Mouse (Mus musculus) testis, adult 2 months (tissue): Measurements from ENCODE around the gene Dgcr2. TPM values are rescaled to one million over a fixed set of nuclear protein-coding genes. Genes with fewer than 3 reads are reported as not detected.

Experiments
- H3K27ac ChIP-seq: fragments of 200-500 bp; 2 replicates; pipeline ENCODE4 v1.5.1; 2012; ENCODE audit warnings: low read depth, low read length; ENCODE audit not compliant: control insufficient read depth, insufficient read depth
- H3K27me3 ChIP-seq: fragments of 200-500 bp; 2 replicates; pipeline ENCODE4 v1.6.1; 2012; ENCODE audit warnings: mild to moderate bottlenecking, low read length, moderate library complexity; ENCODE audit not compliant: control insufficient read depth, insufficient read depth
- H3K36me3 ChIP-seq: fragments of 200-500 bp; 2 replicates; pipeline ENCODE4 v1.6.1; 2012; ENCODE audit warnings: mild to moderate bottlenecking, low read length; ENCODE audit not compliant: control insufficient read depth, insufficient read depth
- H3K4me1 ChIP-seq: fragments of 200-500 bp; 2 replicates; pipeline ENCODE4 v1.6.1; 2012; ENCODE audit warnings: low read length; ENCODE audit not compliant: control insufficient read depth, insufficient read depth
- H3K4me3 ChIP-seq: fragments of 200-500 bp; 2 replicates; pipeline ENCODE4 v1.5.1; 2012; ENCODE audit warnings: low read depth, mild to moderate bottlenecking, low read length, moderate library complexity, mixed read lengths; ENCODE audit not compliant: control insufficient read depth
- CTCF ChIP-seq: fragments of 200-500 bp; IDR thresholded peaks from 2 replicates; pipeline ENCODE4 v1.5.1; 2012; ENCODE audit warnings: low read depth, mild to moderate bottlenecking, inconsistent platforms, low read length, moderate library complexity; ENCODE audit not compliant: control insufficient read depth, insufficient read depth, insufficient replicate concordance
- POLR2A ChIP-seq: fragments of 200-500 bp; IDR thresholded peaks from 2 replicates; pipeline ENCODE4 v1.6.1; 2012; ENCODE audit warnings: low read depth, mild to moderate bottlenecking, inconsistent platforms, low read length, moderate library complexity; ENCODE audit not compliant: control insufficient read depth
- polyA plus RNA-seq: library from polyadenylated mRNA; depleted of rRNA; stranded (reverse); fragments of >200 nt; gene quantifications from 2 replicates; pipeline ENCODE4 v1.2.3, GENCODE M21; 2012

The Dgcr2 gene
- polyA plus RNA-seq, 1 experiment = 263 TPM

DNA sequence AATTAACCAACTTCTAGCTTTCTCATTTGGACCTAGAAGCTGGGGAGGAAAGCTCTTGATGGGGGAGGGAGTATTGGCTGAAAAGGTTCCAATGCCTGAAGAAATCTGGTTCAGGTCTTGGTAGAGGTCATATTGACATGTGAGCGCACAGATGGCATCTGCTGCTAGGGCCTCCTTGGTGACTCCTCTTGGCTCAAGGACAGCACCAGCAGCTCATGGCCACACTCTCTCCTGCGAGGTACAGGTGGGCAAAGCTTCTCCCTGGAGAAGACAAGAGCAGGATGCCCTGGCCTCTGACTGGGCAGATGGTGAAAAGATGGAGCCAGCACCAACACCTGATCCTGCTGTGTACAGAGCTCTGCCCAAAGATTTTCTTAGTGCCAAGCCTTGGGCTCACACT, 71.9 kb downstream of the Dgcr2 start:
- no peak overlapping the region for H3K27ac ChIP-seq
- no peak overlapping the region for H3K4me3 ChIP-seq
- H3K4me1 ChIP-seq = no peaks in the 10 kb centered on the region
- TF ChIP-seq CTCF (no peak), POLR2A (no peak)
- no peaks in the 10 kb centered on the region for H3K27me3 ChIP-seq
- no peaks in the 10 kb centered on the region for H3K36me3 ChIP-seq

DNA sequence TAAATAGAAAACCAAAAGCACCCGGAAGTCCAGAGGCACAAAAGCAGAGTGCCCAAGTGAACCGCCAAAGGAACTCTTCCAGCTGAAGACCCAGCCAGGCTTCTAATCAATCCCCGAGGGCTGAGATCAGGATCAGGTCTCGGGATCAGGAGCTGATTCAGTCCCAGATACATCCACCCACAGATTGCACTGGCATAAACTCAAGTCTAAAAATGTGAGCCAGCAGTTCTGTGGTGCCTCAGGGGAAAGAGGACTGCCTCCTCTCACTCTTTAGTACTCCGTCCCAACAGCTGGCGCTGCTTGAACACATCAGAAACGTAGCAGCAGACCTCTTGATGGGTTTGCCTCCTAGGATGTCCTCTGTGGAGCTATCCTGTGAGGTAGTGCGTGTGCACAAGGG, 81.8 kb downstream of the Dgcr2 start:
- H3K36me3 ChIP-seq = no peaks in the 10 kb centered on the region
- no peak overlapping the region for H3K27ac ChIP-seq
- H3K4me1 ChIP-seq = peaks cover 13% of the 10 kb centered on the region
- TF ChIP-seq CTCF (no peak), POLR2A (no peak)
- H3K4me3 ChIP-seq = no peak overlapping the region
- H3K27me3 ChIP-seq = no peaks in the 10 kb centered on the region

DNA sequence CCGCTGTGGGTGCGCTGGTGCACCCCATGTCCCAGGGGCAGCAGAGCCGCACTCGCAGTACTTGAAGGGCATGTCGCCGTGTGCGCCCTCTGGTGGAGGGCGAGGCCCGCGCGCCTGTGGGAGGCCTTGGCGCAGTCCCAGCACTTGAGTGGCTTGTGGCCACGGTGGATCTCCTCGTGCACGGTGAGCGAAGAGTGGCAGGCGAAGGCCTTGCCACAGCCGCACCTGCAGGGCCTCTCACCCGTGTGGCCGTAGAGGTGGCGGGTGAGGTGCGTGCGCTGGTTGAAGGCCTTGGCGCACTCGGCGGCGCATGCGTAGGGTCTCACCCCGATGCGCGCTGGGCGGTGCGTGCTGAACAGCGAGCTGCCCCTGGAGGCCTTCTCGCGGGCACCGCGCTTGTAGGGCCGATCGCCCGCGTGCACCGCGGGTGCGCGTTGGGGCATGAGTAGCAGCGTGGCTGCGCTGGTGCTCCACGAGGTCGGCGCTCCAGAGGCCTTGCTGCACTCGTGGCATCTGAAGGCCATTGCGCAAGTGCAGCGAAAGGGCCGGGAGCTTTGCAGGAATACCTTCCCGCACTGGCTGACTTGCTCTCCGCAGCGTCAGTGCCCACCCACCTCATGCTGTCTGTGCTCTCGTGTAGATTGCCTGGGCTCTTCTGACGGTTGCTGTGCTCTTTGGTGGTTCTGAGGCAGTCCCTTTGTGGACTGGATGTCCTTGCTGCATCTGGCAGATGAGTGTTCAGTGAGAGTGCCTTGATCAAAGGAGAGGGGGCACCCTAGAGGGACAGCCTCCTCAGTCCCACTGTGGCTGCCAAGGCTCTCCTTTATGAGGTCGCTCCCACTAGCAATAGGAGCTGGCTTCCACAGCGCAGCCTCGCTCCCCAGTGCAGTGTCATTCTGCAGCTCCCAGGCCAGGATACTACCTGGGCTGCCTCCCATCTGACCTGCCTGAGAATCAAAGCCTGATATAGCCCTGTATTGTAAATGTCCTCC, 82.7 kb downstream of the Dgcr2 start:
- no peaks in the 10 kb centered on the region for H3K27me3 ChIP-seq
- peaks cover 13% of the 10 kb centered on the region for H3K4me1 ChIP-seq
- no peaks in the 10 kb centered on the region for H3K36me3 ChIP-seq
- TF ChIP-seq CTCF (peak; percentile 87), POLR2A (no peak)
- peak overlapping the region; percentile 49 for H3K4me3 ChIP-seq
- no peak overlapping the region for H3K27ac ChIP-seq

DNA sequence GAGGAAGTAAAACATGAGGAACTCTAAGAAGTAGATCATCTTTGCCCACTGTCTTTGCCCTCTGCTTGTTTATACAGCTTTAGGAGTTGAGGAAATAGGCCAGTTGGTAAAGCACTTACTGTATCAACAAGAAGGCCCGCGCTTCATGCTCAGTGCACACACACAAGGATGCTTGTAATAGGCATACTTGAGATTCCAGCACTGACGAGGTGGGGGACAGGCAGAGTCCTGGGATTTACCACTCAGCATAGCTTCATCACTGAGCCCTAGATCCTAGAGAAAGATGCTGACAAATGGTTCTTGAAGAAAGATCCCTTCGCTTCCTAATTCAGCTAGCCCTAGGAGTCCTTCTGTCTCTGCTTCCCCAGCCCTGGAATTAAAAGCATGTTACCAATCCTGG, 85.2 kb downstream of the Dgcr2 start:
- no peaks in the 10 kb centered on the region for H3K27me3 ChIP-seq
- H3K4me3 ChIP-seq = no peak overlapping the region
- H3K36me3 ChIP-seq = no peaks in the 10 kb centered on the region
- no peak overlapping the region for H3K27ac ChIP-seq
- TF ChIP-seq POLR2A (no peak), CTCF (no peak)
- peaks cover 15% of the 10 kb centered on the region for H3K4me1 ChIP-seq

DNA sequence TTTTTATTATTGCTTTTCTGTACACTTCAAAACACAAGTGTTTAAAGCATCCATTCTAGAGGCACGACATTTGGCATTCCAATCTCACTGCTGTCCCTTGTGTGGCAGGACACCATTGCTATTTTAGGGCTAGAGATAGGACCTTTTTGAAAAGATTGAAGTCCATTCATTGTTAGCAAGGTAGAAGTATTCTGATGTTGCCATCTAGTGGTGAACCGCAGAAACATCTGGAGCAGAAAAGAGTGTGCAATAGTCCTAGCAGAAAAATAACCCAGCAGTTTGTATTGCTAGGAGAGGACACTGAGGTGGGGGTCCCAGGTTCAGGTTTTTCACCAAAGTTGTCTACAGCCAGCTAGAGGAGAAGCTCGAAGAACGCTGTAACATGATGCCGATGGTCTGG, 86.2 kb downstream of the Dgcr2 start:
- Histone ChIP-seq H3K4me3 (no peak overlapping the region), H3K4me1 (peaks cover 20% of the 10 kb centered on the region), H3K27ac (no peak overlapping the region), H3K36me3 (no peaks in the 10 kb centered on the region), H3K27me3 (no peaks in the 10 kb centered on the region)
- TF ChIP-seq CTCF (no peak), POLR2A (no peak)

DNA sequence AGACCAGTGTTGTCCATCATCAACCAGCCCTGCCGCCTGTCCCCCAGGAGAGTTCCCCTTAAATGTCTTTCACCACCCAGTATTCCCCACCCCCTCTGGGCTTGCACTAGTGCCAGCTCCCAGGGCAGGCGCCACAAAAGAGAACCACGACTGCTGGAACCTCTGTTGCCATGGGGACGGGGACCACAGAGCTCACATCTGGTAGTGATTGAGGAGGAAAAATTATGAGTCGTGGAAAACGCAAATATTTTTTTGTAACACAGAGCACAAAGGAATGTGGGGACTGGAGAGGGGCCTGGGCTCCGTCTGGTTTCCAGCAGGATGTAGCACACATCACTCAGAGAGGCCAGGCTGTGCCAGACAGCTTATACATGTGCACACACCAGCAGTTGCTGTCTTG, 88.7 kb downstream of the Dgcr2 start:
- H3K4me1 ChIP-seq = peaks cover 22% of the 10 kb centered on the region
- no peak overlapping the region for H3K4me3 ChIP-seq
- H3K36me3 ChIP-seq = no peaks in the 10 kb centered on the region
- H3K27me3 ChIP-seq = no peaks in the 10 kb centered on the region
- no peak for TF ChIP-seq CTCF
- TF ChIP-seq POLR2A = no peak
- no peak overlapping the region for H3K27ac ChIP-seq

DNA sequence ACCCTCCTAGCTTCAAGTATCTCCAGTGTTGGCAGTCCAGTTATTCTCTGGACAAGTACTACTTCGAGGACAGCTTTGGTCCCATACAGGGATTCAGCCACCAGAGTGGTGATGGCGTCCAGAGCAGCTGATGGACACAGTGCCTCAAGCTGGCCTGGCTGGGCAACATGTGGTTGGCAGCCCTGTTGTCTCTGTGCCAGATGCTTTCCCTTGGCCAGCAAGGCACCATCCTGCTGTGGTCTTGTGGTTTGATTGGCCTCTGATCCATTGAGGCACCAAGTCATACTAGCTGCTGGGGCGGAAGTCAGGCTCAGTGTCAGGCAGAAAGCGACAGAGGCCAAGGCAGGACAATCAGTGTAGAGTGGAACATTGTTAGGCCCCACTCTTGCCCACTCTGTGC, 89.2 kb downstream of the Dgcr2 start:
- no peak for TF ChIP-seq POLR2A
- no peak for TF ChIP-seq CTCF
- Histone ChIP-seq H3K27ac (no peak overlapping the region), H3K36me3 (no peaks in the 10 kb centered on the region), H3K4me1 (peaks cover 27% of the 10 kb centered on the region), H3K4me3 (no peak overlapping the region), H3K27me3 (no peaks in the 10 kb centered on the region)

DNA sequence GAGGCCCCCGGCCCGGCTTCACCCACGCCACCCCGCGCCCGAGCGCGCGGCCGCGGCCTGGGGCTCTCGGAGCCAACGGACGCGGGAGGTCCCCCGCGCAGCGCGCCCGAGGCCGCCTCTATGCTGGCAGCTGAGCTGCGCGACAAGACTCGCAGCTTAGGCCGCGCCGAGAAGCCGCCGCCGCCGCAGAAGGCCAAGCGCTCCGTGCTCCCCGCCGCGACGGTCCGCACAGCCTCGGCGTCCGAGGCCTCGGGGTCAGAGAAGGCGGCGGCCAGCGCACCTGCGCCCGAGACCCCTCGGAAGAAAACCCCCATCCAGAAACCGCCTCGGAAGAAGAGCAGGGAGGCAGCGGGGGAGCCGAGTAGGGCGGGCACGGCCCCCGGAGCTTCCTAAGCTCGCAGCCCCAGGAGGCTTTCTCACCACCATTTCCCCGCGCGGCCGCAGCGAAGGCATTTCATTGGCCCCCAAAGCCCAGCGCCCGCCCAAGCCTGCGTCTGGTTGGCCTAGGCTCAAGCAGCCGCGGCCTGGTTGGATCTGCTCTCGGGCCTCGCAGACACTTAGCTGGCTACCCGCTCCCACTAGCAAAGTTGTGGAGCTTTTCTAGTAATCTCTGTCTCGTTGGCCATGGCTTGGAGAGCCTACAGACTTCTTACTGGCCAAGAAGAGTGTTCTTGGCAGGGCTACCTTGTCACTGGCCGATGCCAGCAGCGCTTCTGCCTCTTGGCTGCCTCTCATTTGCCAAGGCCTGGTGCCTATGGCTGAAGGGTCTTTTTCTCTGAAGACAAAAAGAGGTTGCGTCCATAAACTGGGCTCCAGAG, 91.0 kb downstream of the Dgcr2 start:
- peak overlapping the region; percentile 89 for H3K4me3 ChIP-seq
- no peaks in the 10 kb centered on the region for H3K36me3 ChIP-seq
- TF ChIP-seq CTCF (no peak), POLR2A (0 out of 2 replicates have a peak, but pooled peaks have one; percentile 12)
- H3K27ac ChIP-seq = peak overlapping the region; percentile 83
- H3K27me3 ChIP-seq = no peaks in the 10 kb centered on the region
- H3K4me1 ChIP-seq = peaks cover 43% of the 10 kb centered on the region
